Mouse (Mus musculus) midbrain, embryonic 12.5 days (tissue): ENCODE results near the gene Cpeb3. TPM values are rescaled to one million over a fixed set of nuclear protein-coding genes. Genes with fewer than 3 reads are reported as not detected.
"Not testable (repeated sequence)": the region's sequence is repeated elsewhere in the genome, so short reads cannot be mapped to it uniquely, and the experiment has no call there.

Experiments
- ATAC-seq: fragments of 200-750 bp; cut with Nextera tagmentation; 2 replicates; pipeline ENCODE4 v1.8.0; 2017; ENCODE audit warnings: low read depth, moderate TSS enrichment, moderate library complexity; ENCODE audit not compliant: low FRiP score
- H3K27ac ChIP-seq: fragments of 300-500 bp; sonication (generic); replicated peaks from 2 replicates; pipeline ENCODE4 v1.5.1; 2016; ENCODE audit warnings: mild to moderate bottlenecking
- H3K27me3 ChIP-seq: fragments of 300-500 bp; sonication (generic); 2 replicates; pipeline ENCODE4 v1.6.1; 2016; ENCODE audit warnings: mild to moderate bottlenecking
- H3K36me3 ChIP-seq: fragments of 300-500 bp; sonication (generic); 2 replicates; pipeline ENCODE4 v1.6.1; 2016
- H3K4me1 ChIP-seq: fragments of 300-500 bp; sonication (generic); 2 replicates; pipeline ENCODE4 v1.6.1; 2016
- H3K4me2 ChIP-seq: fragments of 300-500 bp; sonication (generic); replicated peaks from 2 replicates; pipeline ENCODE4 v1.6.1; 2016; ENCODE audit warnings: mild to moderate bottlenecking, moderate library complexity
- H3K4me3 ChIP-seq: fragments of 300-500 bp; sonication (generic); 2 replicates; pipeline ENCODE4 v1.5.1; 2016; ENCODE audit warnings: mild to moderate bottlenecking
- H3K9ac ChIP-seq: fragments of 300-500 bp; sonication (generic); replicated peaks from 2 replicates; pipeline ENCODE4 v1.6.1; 2016; ENCODE audit warnings: mild to moderate bottlenecking, moderate library complexity
- H3K9me3 ChIP-seq: fragments of 300-500 bp; sonication (generic); 2 replicates; pipeline ENCODE4 v1.6.1; 2016; ENCODE audit warnings: mild to moderate bottlenecking
- WGBS: fragments of 180-500 bp; shearing (Covaris S2); methylation state at CpG from one replicate; pipeline ENCODE4 v1.1.7; 2016; 5-methylcytosine and 5-hydroxymethylcytosine counted together
- polyA plus RNA-seq: library from polyadenylated mRNA; unstranded; fragments of >200 nt; fragmentation: Nextera tagmentation; extraction: Ambion mirVana; gene quantifications from 2 replicates; pipeline ENCODE4 v1.2.1, GENCODE M21; 2016

Gene Cpeb3
- polyA plus RNA-seq, 1 experiment from 2014 or later = 6.7 TPM

- not testable (repeated sequence) for H3K4me2 ChIP-seq, H3K27me3 ChIP-seq, H3K27ac ChIP-seq, ATAC-seq, H3K9me3 ChIP-seq, H3K36me3 ChIP-seq, H3K9ac ChIP-seq, H3K4me3 ChIP-seq
- H3K4me1 ChIP-seq = peaks cover 16% of the 10 kb centered on the region
Observed at GRCm38 (mm10) chr19:37205155-37205554, 3.2 kb downstream of the Cpeb3 start.

GRCm38 (mm10) chr19:37203371-37203770 is 5.0 kb downstream of the Cpeb3 start:
- no peak overlapping the region for H3K27ac ChIP-seq
- no peak overlapping the region for H3K4me3 ChIP-seq
- H3K9ac ChIP-seq = no peak overlapping the region
- no peaks in the 10 kb centered on the region; the same call in 1 of the 2 replicates for H3K27me3 ChIP-seq
- peaks cover 2% of the 10 kb centered on the region; the same call in 1 of the 2 replicates for H3K4me1 ChIP-seq
- H3K4me2 ChIP-seq = no peak overlapping the region
- WGBS = 88% methylated on average over 1 of the region's 1 CpGs
- no peak for ATAC-seq
- no peaks in the 10 kb centered on the region for H3K9me3 ChIP-seq
- no peaks in the 10 kb centered on the region for H3K36me3 ChIP-seq

GRCm38 (mm10) chr19:37199889-37200288 is 8.5 kb downstream of the Cpeb3 start:
- Histone ChIP-seq H3K9ac (no peak overlapping the region), H3K4me2 (no peak overlapping the region), H3K9me3 (no peaks in the 10 kb centered on the region), H3K4me3 (no peak overlapping the region), H3K4me1 (no peaks in the 10 kb centered on the region), H3K27me3 (no peaks in the 10 kb centered on the region), H3K36me3 (no peaks in the 10 kb centered on the region), H3K27ac (no peak overlapping the region)
- 74% methylated on average over 2 of the region's 2 CpGs for WGBS
- ATAC-seq = no peak

- Histone ChIP-seq H3K9ac (no peak overlapping the region), H3K9me3 (no peaks in the 10 kb centered on the region), H3K4me1 (no peaks in the 10 kb centered on the region), H3K27ac (no peak overlapping the region), H3K27me3 (no peaks in the 10 kb centered on the region), H3K4me2 (no peak overlapping the region), H3K4me3 (no peak overlapping the region), H3K36me3 (no peaks in the 10 kb centered on the region)
- WGBS = 91% methylated on average over 1 of the region's 1 CpGs
- ATAC-seq = no peak
Observed at GRCm38 (mm10) chr19:37198165-37198880, 10.1 kb downstream of the Cpeb3 start.

GRCm38 (mm10) chr19:37192475-37193058 is 15.8 kb downstream of the Cpeb3 start:
- Histone ChIP-seq H3K4me3 (no peak overlapping the region), H3K4me1 (no peaks in the 10 kb centered on the region), H3K36me3 (no peaks in the 10 kb centered on the region), H3K4me2 (no peak overlapping the region), H3K9ac (no peak overlapping the region), H3K9me3 (no peaks in the 10 kb centered on the region), H3K27ac (no peak overlapping the region), H3K27me3 (no peaks in the 10 kb centered on the region)
- WGBS = 86% methylated on average over 5 of the region's 5 CpGs
- ATAC-seq = no peak

GRCm38 (mm10) chr19:37188366-37188948 is 19.9 kb downstream of the Cpeb3 start:
- no peak for ATAC-seq
- 81% methylated on average over 4 of the region's 4 CpGs for WGBS
- H3K9me3 ChIP-seq = no peaks in the 10 kb centered on the region

GRCm38 (mm10) chr19:37177819-37178708 is 30.3 kb downstream of the Cpeb3 start:
- peaks cover 17% of the 10 kb centered on the region for H3K4me1 ChIP-seq
- H3K27ac ChIP-seq = 0 out of 2 replicates have a peak overlapping the region, but pooled peaks have one; percentile 32
- H3K36me3 ChIP-seq = no peaks in the 10 kb centered on the region
- H3K27me3 ChIP-seq = peaks cover 12% of the 10 kb centered on the region
- H3K9me3 ChIP-seq = no peaks in the 10 kb centered on the region
- peak overlapping the region; percentile 38 for H3K4me3 ChIP-seq
- H3K9ac ChIP-seq = no peak overlapping the region
- WGBS = 12% methylated on average over 17 of the region's 17 CpGs
- H3K4me2 ChIP-seq = peak overlapping the region; percentile 36
- ATAC-seq = peak; percentile 78

More at GRCm38 (mm10) chr19:37188366-37188948, 19.9 kb downstream of the Cpeb3 start:
- no peak overlapping the region for H3K27ac ChIP-seq
- no peaks in the 10 kb centered on the region for H3K27me3 ChIP-seq
- H3K4me3 ChIP-seq = no peak overlapping the region
- no peak overlapping the region for H3K9ac ChIP-seq
- no peaks in the 10 kb centered on the region for H3K36me3 ChIP-seq
- H3K4me2 ChIP-seq = no peak overlapping the region
- H3K4me1 ChIP-seq = no peaks in the 10 kb centered on the region

GRCm38 (mm10) chr19:37176879-37177462 is 31.4 kb downstream of the Cpeb3 start:
- Histone ChIP-seq H3K4me2 (peak overlapping the region; percentile 44), H3K36me3 (no peaks in the 10 kb centered on the region), H3K4me1 (peaks cover 17% of the 10 kb centered on the region), H3K4me3 (peak overlapping the region; percentile 24), H3K27ac (no peak overlapping the region), H3K9me3 (no peaks in the 10 kb centered on the region), H3K9ac (0 out of 2 replicates have a peak overlapping the region, but pooled peaks have one; percentile 40), H3K27me3 (peaks cover 21% of the 10 kb centered on the region)
- WGBS = 39% methylated on average over 4 of the region's 4 CpGs
- no peak for ATAC-seq

- Histone ChIP-seq H3K4me2 (peak overlapping the region; percentile 99), H3K4me3 (peak overlapping the region; percentile 74), H3K27ac (peak overlapping the region; percentile 91; the same call in 1 of the 2 replicates), H3K9me3 (no peaks in the 10 kb centered on the region), H3K36me3 (no peaks in the 10 kb centered on the region), H3K4me1 (peaks cover 17% of the 10 kb centered on the region), H3K27me3 (peaks cover 25% of the 10 kb centered on the region), H3K9ac (peak overlapping the region; percentile 79; the same call in 1 of the 2 replicates)
- WGBS = 12% methylated on average over 6 of the region's 6 CpGs
- no peak for ATAC-seq
Observed at GRCm38 (mm10) chr19:37175919-37176318, 32.5 kb downstream of the Cpeb3 start.

GRCm38 (mm10) chr19:37175436-37175805 is 33.0 kb downstream of the Cpeb3 start:
- Histone ChIP-seq H3K27ac (peak overlapping the region; percentile 91), H3K9me3 (no peaks in the 10 kb centered on the region), H3K27me3 (peaks cover 25% of the 10 kb centered on the region), H3K9ac (peak overlapping the region; percentile 79), H3K4me2 (peak overlapping the region; percentile 99), H3K4me3 (peak overlapping the region; percentile 74), H3K4me1 (peaks cover 17% of the 10 kb centered on the region), H3K36me3 (no peaks in the 10 kb centered on the region)
- WGBS = under 1% methylated on average over 12 of the region's 12 CpGs
- ATAC-seq = no peak

GRCm38 (mm10) chr19:37174716-37175435 is 33.5 kb downstream of the Cpeb3 start:
- no peaks in the 10 kb centered on the region for H3K9me3 ChIP-seq
- peaks cover 25% of the 10 kb centered on the region for H3K27me3 ChIP-seq
- peak overlapping the region; percentile 91 for H3K27ac ChIP-seq
- peak overlapping the region; percentile 79 for H3K9ac ChIP-seq
- H3K4me2 ChIP-seq = peak overlapping the region; percentile 99
- no peaks in the 10 kb centered on the region for H3K36me3 ChIP-seq
- H3K4me1 ChIP-seq = peaks cover 17% of the 10 kb centered on the region
- peak overlapping the region; percentile 74 for H3K4me3 ChIP-seq
- WGBS = under 1% methylated on average over 36 of the region's 36 CpGs
- ATAC-seq = peak; percentile 79
